Mouse (Mus musculus) adrenal gland, postnatal 4 days (tissue): Measurements from ENCODE around the gene Reg4. TPM values are rescaled to one million over a fixed set of nuclear protein-coding genes. Genes with fewer than 3 reads are reported as not detected.

Experiments used
- DNase-seq, 2 experiments: peaks; one replicate each; pipeline ENCODE4 v3.0.0; 2021 to 2022; ENCODE audit warnings: low spot score in 2 of 2, mixed read lengths in 2 of 2
- total RNA-seq, 2 experiments: library from RNA; stranded (reverse); gene quantifications; 2 replicates each; pipeline ENCODE4 v1.2.3; 2021

Reg4 gene
- total RNA-seq, 2 experiments from 2014 or later = not detected

DNA sequence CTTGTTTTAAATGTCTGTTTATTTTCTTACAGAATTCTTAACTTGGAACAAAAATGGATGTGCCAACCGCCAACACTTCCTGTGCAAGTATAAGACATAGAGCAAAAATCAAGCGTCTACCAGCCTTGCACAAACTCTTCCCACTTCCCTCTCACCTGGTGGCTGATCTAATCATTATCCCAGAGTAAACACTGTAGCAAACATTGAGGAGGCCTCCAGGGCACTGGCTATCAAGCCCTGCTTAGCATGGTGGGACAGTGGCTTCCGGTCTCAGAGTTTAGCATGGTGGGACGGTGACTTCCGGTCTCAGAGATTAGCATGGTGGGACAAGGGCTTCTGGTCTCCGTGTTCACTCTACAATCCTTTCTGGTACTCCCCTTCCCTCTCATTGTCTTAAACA is 14.3 kb downstream of the Reg4 start:
- no peak for DNase-seq

DNA sequence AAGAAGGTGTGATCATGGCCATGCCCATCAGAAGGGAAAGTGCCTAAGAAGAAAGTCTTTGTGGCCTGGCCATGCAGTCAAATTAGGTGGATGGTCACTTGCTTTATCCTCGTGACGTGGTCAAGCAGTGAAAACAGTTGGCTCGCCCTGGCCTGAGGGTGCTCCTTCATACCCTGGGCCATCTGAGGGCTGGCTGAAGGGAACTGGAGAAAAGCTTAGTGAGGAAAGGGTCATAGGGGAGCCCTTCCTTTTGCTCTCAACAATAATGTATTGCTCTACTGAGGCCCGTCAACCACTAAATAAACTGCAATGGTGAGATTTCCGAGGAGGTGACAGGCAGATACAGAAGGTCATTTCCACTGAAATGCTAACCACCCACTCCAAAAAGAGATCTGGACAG is 15.3 kb downstream of the Reg4 start:
- no peak for DNase-seq

DNA sequence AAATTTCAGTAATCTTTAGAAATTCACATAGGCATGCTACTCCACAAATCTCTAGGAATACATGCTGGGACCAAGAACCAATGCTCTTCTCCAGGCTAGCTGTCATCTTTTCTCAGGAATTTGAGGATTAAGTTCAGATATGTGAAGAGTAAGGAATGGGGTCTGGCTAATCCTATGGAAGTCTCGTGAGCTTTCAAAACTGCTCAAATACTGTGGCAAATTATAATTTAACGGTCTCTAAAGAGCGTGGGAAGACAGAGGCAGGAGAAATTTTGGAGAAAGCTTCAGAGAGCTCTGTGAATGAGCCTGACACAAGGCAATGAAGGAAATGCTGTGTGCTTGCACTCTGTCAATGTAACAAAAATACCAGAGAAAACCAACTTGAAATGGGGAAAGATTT is 16.2 kb downstream of the Reg4 start:
- DNase-seq = no peak

DNA sequence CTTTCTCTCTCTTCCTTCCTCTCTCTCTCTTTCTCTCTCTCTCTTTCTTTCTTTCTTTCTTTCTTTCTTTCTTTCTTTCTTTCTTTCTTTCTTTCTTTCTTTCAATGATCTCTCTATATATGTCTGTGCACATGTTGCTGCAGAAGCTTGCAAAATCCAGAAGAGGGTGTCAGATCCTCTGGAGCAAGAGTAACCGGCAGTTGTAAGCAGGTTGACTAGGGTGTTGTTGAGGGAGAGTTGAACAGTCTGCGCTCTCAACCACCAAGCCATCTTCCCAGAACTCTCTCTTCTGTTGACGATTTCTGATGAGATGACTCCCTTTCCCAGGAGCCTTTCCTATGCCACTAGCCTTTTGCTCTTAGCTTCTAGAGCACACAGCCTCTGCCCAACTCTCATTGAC is 20.1 kb downstream of the Reg4 start:
- DNase-seq = no peak

DNA sequence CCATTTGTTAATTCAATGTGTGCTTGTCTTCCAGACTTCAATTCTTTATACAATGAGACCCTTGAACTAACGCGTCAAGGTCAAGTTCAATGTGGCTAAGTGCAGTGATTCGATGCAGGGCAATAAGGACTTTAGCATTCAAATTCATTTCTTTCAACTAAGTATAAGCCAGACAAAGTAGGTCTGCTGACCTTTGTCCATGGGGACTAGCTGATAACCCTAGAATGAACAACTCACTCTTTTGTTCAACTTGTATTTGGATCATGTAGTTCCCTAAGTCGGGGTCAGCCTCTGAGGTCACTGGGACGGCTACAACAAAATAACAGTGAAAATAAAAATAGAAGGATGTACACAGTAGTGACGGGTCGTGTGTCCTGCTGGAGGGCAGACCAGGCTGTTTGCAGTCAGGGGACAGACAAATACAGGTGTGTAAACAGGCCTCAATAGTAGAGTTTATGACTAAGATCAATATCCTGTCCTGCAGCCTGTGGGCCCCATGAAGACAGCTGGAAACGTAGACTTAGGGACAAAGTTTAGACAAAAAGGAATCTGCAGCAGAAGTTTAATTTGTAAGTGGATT is 20.6 kb downstream of the Reg4 start:
- no peak for DNase-seq

DNA sequence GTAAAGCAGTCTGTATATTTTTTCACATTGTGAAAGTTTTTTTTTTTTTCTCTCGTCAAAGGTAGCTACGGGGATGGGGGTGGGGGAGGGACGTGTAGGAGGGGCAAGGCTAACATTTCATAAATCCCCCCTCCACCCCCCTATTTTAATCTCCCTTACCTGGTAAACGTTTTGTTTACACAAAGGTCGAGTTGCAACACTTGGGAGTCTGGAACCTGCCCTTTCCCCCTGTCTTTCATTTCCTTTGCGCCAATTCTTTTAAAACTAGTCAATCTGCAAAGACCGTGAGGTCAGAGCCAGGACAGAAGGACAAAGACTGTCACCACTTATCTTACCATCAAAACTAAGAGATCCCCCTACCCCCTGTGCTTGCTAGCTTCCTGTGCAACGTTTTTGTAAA is 23.9 kb downstream of the Reg4 start:
- DNase-seq = no peak

DNA sequence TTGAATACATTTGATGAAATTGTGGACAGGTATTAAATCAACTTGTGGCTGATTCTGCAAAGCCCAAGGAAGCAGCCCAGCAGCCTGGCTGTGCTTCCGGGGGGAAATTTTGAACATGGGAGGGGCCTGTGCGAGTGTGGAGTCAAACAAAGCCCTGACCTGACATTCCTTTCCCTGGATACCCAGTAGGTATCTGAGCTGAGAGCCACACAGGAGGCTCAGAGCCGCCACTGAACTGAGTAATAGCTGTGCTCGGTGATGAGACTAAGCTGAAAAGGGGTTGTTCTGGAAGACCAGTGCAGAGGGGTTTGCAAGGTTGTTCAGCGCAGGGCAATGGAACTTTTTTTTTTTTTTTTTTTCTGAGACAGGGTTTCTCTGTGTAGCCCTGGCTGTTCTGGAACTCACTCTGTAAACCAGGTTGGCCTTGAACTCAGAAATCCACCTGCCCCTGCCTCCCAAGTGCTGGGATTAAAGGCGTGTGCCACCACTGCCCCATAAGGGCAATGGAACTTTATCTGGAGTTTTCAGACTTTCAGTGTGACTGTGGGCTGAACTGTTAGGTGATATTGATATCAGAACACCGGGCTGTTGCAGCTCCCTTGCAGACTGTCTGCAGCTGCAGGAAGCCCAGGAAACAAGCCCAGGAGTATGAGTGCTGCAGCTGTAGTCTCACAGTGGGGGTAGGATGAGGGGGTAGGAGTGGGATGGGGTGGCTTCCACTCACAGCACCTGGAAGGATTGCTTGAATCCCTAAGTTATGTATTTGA is 25.2 kb downstream of the Reg4 start:
- DNase-seq = no peak

DNA sequence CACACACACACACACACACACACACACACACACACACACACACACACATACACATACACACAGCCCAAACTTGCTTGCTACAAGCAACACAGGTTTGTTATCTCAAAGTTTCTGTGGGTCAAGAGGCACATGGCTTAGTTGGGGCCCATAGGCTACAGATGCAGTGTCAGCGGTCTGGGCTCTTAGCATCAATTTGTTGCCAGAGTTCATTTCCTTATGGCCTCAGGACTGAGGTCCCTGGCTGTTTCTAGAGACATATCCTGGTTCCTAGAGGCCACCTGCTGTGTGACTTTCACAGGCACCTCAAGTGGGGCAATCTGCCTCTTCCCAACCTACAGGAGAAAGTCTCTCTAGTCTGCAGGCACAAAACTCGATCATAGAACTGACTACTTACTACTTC is 27.4 kb downstream of the Reg4 start:
- DNase-seq = no peak

DNA sequence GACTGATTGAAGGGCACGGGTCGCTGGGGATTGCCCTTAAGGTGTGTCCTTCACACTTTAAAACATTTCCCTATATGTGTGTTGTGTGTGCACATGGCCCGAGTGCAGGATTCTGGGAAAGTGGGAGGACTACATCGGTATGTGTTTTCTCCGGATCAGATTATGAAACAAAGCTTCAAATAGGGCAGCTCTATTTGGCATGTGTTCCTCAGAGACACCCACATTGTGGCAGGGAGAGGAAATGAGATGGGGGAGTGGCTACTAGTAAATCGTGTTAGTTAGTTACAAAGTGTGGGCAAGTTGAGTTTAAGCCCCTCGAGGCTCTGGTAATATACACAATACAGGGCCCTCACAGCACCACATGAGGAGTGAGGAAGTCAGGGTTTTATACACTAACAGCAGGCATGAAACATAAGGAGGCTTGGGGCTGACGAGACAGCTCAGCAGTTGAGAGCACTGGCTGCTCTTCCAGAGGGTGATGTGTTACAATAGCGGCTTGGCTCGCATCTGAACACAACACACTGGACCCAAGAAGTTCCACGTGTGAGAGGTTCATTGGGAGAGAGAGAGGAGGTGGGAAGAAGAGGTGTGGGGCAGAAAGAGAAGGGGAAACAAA is 28.0 kb downstream of the Reg4 start:
- no peak for DNase-seq

DNA sequence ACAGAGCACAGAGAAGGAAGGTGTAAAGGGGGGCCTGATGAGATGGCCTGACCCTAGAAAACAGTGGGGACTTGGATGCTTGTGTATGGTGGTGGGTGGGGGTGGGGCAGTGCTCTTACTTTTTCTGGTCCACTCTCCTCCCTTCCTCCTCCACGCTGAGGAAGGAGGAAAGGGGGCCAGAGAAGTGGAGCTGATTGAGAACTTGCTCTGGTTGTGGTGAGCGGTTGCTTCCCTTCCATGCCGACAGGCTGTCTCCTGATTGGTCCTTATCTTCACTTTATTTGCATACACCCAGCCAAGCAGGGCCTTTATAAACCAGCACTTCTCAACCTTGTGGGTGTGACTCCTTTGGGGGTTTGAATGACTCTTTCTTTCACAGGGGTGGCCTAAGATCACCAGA is 32.1 kb downstream of the Reg4 start:
- no peak for DNase-seq

DNA sequence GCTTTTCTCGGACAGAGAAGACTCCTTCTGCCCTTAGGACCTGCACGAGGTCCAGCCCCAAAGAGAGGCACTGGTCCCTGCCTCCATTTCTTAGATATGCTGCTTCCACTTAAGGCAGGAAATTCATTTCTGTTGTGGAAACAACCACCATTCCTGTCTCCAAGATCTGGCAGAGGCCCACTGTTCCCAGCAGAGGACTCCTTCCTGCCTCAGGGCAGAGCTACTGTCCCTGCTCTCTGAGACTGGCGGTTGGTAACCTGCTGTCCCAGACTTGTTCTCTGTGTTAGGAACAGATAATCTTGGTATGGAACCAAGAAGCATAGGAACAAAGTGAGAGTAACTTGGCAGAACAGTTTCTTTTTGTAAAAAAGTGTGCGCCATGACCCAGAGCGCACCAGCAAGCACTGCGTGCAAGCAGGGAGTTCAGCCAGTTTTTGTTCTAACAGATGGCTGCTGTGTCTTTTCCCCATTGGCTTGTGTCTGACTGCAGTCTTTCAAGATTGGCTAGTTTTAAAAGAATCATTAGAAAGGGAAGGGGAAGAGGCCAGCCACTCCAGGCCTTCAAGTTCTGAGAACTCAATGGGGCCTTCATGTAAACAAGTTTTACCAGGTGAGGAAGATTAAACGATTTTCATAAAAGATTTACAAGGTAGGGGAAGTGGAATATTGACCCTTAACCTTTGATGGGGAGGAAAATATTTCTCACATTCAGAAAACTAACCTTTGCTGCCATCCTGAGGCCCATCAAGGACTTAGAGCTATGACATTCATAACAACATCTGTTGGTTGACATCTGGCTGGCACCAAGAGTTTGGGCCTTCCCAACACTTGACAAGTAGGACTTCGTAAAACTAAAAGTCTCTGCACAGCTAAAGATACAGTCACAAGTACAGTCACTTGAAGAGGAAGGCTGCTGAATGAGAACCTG is 33.0 kb downstream of the Reg4 start:
- no peak for DNase-seq

DNA sequence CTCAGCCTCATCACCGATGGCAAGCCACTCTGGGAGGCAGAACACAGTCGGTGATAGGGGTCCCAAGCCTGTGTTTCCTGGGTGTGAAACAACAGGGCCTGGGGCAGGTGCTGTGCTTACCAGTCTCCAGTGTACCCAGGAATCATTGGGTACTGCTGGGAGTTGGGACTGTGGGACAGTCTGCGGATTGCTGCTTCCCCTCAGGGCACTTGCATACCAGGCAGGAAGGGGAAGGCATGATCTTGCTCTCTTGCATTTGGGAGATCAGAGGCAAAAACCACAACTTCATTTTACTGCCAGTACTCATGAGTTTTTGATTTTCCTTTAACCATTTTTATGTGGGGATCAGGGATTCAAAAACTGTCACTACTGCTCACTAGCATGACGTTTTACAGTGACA is 36.8 kb downstream of the Reg4 start:
- no peak for DNase-seq

DNA sequence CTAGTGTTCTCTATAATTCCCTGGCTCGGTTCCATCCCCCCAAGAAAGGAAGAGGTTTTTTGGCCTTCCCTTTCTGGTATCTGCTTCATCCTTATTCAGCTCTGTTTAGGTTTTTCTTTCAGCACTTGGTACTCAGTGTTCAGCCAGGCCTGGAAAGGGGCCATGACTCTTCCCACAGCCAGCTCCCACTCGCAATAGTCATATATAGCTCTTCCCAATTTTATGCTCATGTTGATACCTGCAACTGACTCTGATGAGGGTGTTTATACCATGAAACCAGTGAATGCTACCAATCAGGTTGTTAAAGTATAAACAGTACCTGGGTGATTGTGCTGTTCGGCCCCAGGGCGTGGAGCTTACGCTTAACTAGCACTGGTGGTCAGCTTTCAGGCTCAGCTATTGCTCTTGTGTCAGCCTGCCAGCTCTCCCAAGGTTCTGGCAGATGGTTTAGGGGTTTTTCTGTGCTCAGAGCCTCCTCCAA is 37.4 kb downstream of the Reg4 start:
- DNase-seq = no peak

DNA sequence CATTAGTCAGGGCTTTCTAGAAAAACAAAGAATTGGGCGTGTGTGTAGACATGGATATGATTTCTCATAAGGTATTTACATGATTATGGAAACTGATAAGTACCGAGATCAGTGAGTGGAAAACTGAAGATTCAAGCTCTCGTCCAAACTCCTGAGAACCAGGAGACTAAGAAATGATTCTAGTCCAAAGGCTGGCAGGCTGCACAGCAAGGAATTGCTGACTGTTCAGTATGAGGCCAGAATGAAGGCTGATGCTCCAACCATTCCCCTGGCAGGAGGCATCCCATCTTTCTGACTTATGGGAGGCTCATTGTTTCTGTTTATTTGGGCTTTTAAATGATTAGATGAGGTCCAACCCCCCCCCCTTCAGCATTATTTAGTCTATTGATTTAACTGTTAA is 38.6 kb downstream of the Reg4 start:
- no peak for DNase-seq

DNA sequence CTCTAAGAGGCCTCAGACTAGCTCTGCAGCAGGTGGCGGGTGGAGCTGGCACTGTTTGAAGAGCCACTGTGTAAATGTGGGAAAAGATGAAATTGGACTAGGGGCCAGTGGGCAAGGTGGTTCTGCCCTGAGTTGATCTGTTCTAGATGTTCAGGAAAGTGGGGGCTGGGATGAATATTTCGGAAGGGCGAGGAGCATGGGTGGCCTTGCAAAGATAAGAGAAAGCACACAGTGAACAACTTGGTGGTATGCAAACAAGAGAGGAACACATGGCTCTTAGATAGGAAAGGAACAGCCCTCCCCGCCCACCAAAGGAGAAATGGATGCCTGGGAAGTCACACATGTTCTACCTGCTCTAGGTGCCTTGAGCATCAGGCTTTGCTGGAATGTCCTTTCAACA is 39.5 kb downstream of the Reg4 start:
- DNase-seq = no peak

DNA sequence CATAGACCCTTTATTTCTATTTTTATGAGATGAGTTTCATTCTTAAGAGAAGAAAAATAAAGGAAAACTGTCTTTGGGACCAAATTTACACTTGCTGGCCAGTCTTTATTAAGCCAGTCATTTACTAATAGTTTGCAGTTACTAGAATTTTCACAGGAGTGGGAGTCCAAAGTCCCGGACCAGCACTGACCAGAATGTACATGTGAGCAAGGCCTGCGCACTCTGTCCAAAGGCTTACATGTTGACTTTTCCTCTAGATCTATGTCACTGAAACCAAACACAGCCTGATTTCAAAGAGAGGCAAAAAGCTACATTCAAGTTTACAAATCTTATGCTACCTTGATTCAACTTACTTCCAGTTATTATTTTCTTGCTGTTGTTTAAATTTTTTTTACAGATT is 40.2 kb downstream of the Reg4 start:
- DNase-seq = no peak

DNA sequence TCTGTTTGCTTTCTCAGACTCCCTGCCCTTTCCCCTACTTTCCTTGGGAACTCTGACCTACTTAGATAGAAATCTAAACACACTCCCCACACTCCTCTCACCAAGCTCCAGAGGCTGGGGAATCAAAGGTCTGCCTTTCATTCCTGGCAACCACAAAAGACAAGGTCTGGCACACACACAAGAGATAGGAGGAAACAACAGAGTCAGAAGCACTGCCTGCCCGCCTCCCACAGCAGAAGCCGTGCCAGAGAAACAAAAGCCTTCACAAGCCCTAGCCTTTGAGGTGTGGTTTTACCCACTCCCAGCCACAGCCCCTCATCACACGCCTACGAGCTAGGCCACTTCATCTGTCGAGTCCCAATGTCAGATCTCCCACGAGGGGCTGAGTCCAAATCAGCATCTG is 45.3 kb downstream of the Reg4 start:
- no peak for DNase-seq

DNA sequence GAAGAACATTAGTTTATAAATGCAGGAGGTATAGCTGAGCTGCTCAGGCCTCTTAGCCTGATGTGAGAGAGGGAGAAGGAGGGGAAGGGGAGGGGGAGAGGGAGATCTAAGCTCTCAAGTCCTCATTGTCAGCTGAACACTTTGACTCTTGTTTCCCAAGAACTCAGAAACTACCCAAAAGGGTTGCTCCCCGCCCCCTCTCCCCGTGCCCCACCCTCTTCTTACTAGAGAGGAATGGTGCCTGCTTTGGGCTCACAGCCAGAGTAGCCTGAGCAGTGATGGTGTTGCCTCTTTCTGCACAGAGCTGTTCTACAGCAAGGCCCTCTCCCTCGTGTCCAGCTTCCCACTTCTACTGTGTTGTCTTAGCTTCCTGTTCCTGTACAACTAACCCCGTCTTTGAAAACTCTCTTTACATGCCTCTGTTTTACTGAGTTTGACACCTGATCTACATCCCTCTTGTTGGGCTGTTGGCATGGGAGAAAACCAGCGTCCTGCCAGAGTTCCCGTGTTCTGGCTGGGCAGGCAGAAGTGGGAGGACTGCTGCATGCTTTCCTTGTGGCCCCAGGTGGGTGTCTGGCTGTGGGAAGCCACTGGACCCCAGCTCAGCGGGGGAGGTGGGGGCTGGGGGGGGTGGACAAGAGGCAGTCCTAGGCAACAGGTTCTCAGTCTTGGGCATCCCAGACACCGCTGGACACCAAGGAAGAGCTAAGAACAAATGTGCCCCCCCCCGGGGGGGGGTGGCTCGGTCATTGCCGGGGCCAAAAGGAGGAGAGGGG is 51.9 kb downstream of the Reg4 start:
- no peak for DNase-seq

DNA sequence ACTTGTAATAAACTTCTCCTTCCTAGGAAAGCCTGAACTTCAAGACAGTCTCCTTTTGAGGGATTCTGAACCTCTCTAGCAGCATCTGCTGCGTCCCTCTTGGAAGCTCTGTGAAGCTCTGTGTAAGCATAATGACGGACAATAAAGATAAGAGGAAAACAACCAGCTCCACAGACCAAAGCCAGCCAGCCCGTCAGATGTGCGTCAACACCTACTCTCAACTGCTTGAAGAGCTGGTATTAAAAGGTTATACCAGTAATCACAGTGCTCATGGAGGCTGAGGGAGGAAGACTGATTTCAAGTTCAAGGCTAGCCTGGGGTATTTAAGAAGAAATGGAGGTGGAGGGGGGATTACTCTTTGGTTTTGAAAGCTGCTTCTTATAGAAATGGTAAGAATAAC is 57.7 kb downstream of the Reg4 start:
- DNase-seq = no peak

DNA sequence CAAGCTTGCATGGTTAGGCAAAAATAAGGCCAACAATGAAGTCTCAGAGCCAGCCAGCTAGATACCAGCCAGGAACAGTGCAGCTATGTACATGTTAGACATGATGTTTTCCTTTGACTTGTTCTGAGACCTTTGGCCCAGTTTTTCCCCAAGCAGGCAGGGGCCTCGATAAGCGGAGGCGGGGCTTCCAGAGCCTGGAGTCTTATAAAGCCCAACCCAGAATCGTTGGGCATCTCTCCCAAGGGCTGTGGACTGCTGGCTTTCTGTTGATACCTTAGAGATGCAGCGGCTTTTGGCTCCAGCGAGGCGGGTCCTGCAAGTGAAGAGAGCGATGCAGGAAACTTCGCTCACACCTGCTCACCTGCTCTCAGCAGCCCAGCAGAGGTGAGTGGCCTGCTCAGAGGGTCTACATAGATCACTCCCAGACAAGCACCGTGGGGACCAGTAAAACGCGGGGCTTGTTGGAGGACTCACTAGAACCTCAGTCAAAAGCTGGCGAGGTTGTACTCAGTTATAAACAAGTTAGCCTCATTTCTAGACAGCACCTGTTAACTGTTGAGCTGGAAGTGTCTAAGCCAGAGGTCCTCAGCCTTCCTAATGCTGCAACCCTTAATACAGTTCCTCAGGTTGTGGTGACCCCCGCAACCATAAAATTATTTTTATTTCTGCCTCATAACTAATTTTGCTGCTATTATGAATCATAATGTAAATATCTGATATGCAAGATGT is 58.4 kb downstream of the Reg4 start, which contains the start of gene Hmgcs2:
TSS of gene Hmgcs2 (plus strand) at position 232 of the 729 bp plus-strand sequence.
- no peak for DNase-seq
